Mouse (Mus musculus) liver, embryonic 14.5 days (tissue): ENCODE measurements around the gene Bloc1s4.

Source experiments
- CTCF ChIP-seq: IDR thresholded peaks from 2 replicates; pipeline ENCODE4 v1.5.1; 2016; ENCODE audit warnings: antibody characterized with exemption, low read depth, control low read depth
- EP300 ChIP-seq: IDR thresholded peaks from 2 replicates; pipeline ENCODE4 v1.6.1; 2016; ENCODE audit warnings: antibody characterized with exemption, low read depth

DNA sequence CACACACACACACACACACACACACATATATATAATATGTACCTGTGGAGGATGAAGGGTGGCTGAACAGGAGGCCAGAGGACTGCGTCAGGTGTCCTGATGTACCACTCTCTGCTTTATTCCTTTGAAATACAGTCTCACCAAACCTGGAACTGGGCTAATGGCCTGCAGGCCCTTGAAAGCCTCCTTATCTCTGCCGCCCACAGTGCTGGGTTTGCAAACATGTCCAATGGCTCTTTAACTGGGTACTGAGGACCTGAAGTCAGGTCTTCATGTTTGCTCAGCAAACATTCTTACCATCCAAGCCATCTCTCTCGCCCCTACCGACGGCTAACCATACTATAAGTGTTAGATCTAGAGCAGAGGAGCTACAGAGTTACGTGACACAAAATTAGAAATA is 34.8 kb downstream of the Bloc1s4 start:
- TF ChIP-seq EP300: peak; percentile 30; the same call in 1 of the 2 replicates
- TF ChIP-seq CTCF: no peak
